Mouse (Mus musculus) kidney, postnatal 0 days (tissue): ENCODE measurements around the gene Vmn1r52. TPM values are rescaled to one million over a fixed set of nuclear protein-coding genes. Genes with fewer than 3 reads are reported as not detected.
"Not testable (repeated sequence)": the region's sequence is repeated elsewhere in the genome, so short reads cannot be mapped to it uniquely, and the experiment has no call there.

Experiments used
- ATAC-seq: fragments of 200-750 bp; cut with Nextera tagmentation; replicated peaks from 2 replicates; pipeline ENCODE4 v1.8.0; 2017; ENCODE audit warnings: low read depth, moderate number of reproducible peaks, moderate TSS enrichment, moderate library complexity; ENCODE audit not compliant: low FRiP score
- DNase-seq: peaks from one replicate; pipeline ENCODE4 v3.0.0-alpha.2; 2016; ENCODE audit warnings: low spot score
- H3K27ac ChIP-seq: fragments of 300-500 bp; sonication (generic); 2 replicates; pipeline ENCODE4 v1.5.1; 2014; ENCODE audit warnings: mild to moderate bottlenecking
- H3K27me3 ChIP-seq: fragments of 300-500 bp; sonication (generic); 2 replicates; pipeline ENCODE4 v1.6.1; 2014; ENCODE audit warnings: low read length, mixed read lengths; ENCODE audit not compliant: insufficient read depth
- H3K36me3 ChIP-seq: fragments of 300-500 bp; sonication (generic); 2 replicates; pipeline ENCODE4 v1.6.1; 2014; ENCODE audit warnings: low read length, mixed read lengths; ENCODE audit not compliant: insufficient read depth
- H3K4me1 ChIP-seq: fragments of 300-500 bp; sonication (generic); replicated peaks from 2 replicates; pipeline ENCODE4 v1.6.1; 2014; ENCODE audit warnings: antibody characterized with exemption, low read length, mixed read lengths; ENCODE audit not compliant: insufficient read depth
- H3K4me2 ChIP-seq: fragments of 300-500 bp; sonication (generic); 2 replicates; pipeline ENCODE4 v1.6.1; 2014; ENCODE audit warnings: mild to moderate bottlenecking, low read length, moderate library complexity, mixed read lengths
- H3K4me3 ChIP-seq: fragments of 300-500 bp; sonication (generic); replicated peaks from 2 replicates; pipeline ENCODE4 v1.5.1; 2014; ENCODE audit warnings: low read depth, low read length
- H3K9ac ChIP-seq: fragments of 300-500 bp; sonication (generic); 2 replicates; pipeline ENCODE4 v1.6.1; 2014; ENCODE audit warnings: low read depth, low read length
- H3K9me3 ChIP-seq: fragments of 300-500 bp; sonication (generic); replicated peaks from 2 replicates; pipeline ENCODE4 v1.6.1; 2016; ENCODE audit warnings: low read length, inconsistent platforms, mixed read lengths
- CTCF ChIP-seq: IDR thresholded peaks from 2 replicates; pipeline ENCODE4 v1.5.1; 2016; ENCODE audit warnings: antibody characterized with exemption, low read depth, mild to moderate bottlenecking, moderate library complexity
- WGBS: fragments of 180-500 bp; shearing (Covaris S2); extraction: QIAGEN DNeasy Blood & Tissue Kit; methylation state at CpG from one replicate; pipeline ENCODE4 v1.1.7; 2014; 5-methylcytosine and 5-hydroxymethylcytosine counted together
- polyA plus RNA-seq: library from polyadenylated mRNA; unstranded; fragments of >200 nt; fragmentation: Nextera tagmentation; extraction: Ambion mirVana; gene quantifications from 2 replicates; pipeline ENCODE4 v1.2.1, GENCODE M21; 2015

The Vmn1r52 gene
- polyA plus RNA-seq, result not detected in 2 replicates

- Histone ChIP-seq H3K36me3 (no peaks in the 10 kb centered on the region), H3K9me3 (no peaks in the 10 kb centered on the region), H3K4me1 (no peaks in the 10 kb centered on the region), H3K4me2 (no peak within 1 kb of the TSS), H3K4me3 (no peak within 1 kb of the TSS), H3K27ac (no peak within 1 kb of the TSS), H3K27me3 (no peaks in the 10 kb centered on the region), H3K9ac (no peak within 1 kb of the TSS)
- 82% methylated on average over 2 of the region's 2 CpGs for WGBS
- no peak for TF ChIP-seq CTCF
- DNase-seq (no peak), ATAC-seq (no peak)
These were observed at the start of gene Vmn1r52 for GRCm38 (mm10) chr6:90174508-90174907. Gene Vmn1r52, plus strand, starts transcription at chr6:90174808.

DNA sequence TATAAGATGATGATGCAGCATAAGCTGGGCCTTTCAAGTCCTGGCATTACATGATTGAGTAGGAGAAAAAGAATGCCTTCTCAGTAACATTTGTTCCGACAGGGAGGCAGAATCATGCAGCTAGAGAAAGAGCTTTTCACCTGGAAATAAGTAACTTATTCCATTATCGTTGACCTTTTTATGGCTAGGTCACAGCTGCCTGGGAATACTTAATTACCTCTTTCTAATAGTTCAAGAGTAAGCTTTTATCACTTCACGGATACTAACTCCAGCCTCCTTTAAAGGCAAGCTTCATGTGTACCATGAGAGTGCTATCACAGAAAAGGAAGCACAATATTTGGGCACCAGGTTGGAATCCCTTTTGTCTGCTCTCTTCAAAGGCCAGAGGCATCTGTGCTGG lies 14.5 kb upstream of the Vmn1r52 start:
- Histone ChIP-seq H3K4me3 (no peak overlapping the region), H3K4me2 (no peak overlapping the region), H3K9ac (no peak overlapping the region), H3K36me3 (no peaks in the 10 kb centered on the region), H3K4me1 (no peaks in the 10 kb centered on the region), H3K9me3 (no peaks in the 10 kb centered on the region), H3K27me3 (no peaks in the 10 kb centered on the region), H3K27ac (no peak overlapping the region)
- ATAC-seq (0 out of 2 replicates have a peak, but pooled peaks have one; percentile 21), DNase-seq (peak; percentile 22)
- no peak for TF ChIP-seq CTCF
- 48% methylated on average over 3 of the region's 3 CpGs for WGBS

DNA sequence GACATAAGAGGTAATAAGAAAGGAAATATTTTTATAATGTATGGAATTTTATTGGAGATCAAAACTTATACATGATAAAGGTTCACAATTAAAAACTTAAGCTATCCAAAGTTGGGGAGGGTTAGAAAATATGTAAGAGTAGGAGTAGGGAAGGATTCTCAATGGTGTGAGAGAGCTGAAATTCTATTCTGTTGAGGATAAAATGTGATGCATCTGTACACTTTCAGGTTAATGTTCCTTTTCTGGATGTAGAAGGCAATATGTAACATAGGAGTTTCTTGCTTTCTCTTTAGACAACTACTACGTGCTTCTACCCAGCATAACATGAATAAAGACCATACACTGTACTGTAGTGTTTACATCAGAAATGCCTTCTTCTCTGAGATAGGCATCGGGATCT lies 27.9 kb downstream of the Vmn1r52 start, which contains the start of gene V1ra8:
V1ra8 (plus strand) TSS at position 301 of the 400 bp plus-strand sequence.
- not testable (repeated sequence) for H3K4me1 ChIP-seq, H3K4me2 ChIP-seq, DNase-seq, H3K27me3 ChIP-seq, H3K27ac ChIP-seq, H3K36me3 ChIP-seq, H3K9ac ChIP-seq, H3K4me3 ChIP-seq, ATAC-seq, H3K9me3 ChIP-seq
- WGBS, result 86% methylated on average over 2 of the region's 2 CpGs

- H3K9me3 ChIP-seq, result no peaks in the 10 kb centered on the region
- no peak for TF ChIP-seq CTCF
These were observed 49.7 kb downstream of the Vmn1r52 start, which contains the start of gene Vmn1r53 for GRCm38 (mm10) chr6:90224338-90224737. Gene Vmn1r53, minus strand, starts transcription at chr6:90224438.

More at GRCm38 (mm10) chr6:90224338-90224737, 49.7 kb downstream of the Vmn1r52 start, which contains the start of gene Vmn1r53:
- Histone ChIP-seq H3K27me3 (no peaks in the 10 kb centered on the region), H3K4me1 (no peaks in the 10 kb centered on the region), H3K4me3 (no peak within 1 kb of the TSS), H3K36me3 (no peaks in the 10 kb centered on the region), H3K9ac (no peak within 1 kb of the TSS), H3K4me2 (no peak within 1 kb of the TSS), H3K27ac (no peak within 1 kb of the TSS)
- no peak for DNase-seq
- WGBS, result 88% methylated on average over 1 of the region's 1 CpGs
- no peak for ATAC-seq

Other genes with a start within 250 kb of the Vmn1r52 start
- gene Vmn1r45, start 234.2 kb upstream of the Vmn1r52 start, polyA plus RNA-seq, result not detected in 2 replicates
- not detected in 2 replicates for gene Vmn1r46, start 205.5 kb upstream of the Vmn1r52 start, polyA plus RNA-seq
- gene Vmn1r47, start 158.7 kb upstream of the Vmn1r52 start, polyA plus RNA-seq, result not detected in 2 replicates
- gene Vmn1r48, start 138.0 kb upstream of the Vmn1r52 start, polyA plus RNA-seq, result not detected in 2 replicates
- not detected in 2 replicates for gene Vmn1r49, start 96.3 kb upstream of the Vmn1r52 start, polyA plus RNA-seq
- gene Vmn1r50, start 73.4 kb upstream of the Vmn1r52 start, polyA plus RNA-seq, result not detected in 2 replicates
- 0.03 TPM in 1 of 2 replicates, not detected in the other for gene Vmn1r51, start 52.2 kb upstream of the Vmn1r52 start, polyA plus RNA-seq
- gene V1ra8, start 28.0 kb downstream of the Vmn1r52 start, polyA plus RNA-seq, result not detected in 2 replicates
- not detected in 2 replicates for gene Vmn1r53, start 49.6 kb downstream of the Vmn1r52 start, polyA plus RNA-seq
- not detected in 2 replicates for gene Vmn1r54, start 71.5 kb downstream of the Vmn1r52 start, polyA plus RNA-seq
- not detected in 2 replicates for gene BC048671, start 126.4 kb downstream of the Vmn1r52 start, polyA plus RNA-seq
- 4.4 and 6.0 TPM in 2 replicates for gene Chst13, start 150.4 kb downstream of the Vmn1r52 start, polyA plus RNA-seq
- 0.38 and 0.69 TPM in 2 replicates for gene Uroc1, start 158.5 kb downstream of the Vmn1r52 start, polyA plus RNA-seq
- gene Zxdc, start 194.7 kb downstream of the Vmn1r52 start, polyA plus RNA-seq, result 8.8 and 9.1 TPM in 2 replicates